Mouse (Mus musculus) kidney, postnatal 0 days (tissue): ENCODE data around the gene Vamp9. TPM values are rescaled to one million over a fixed set of nuclear protein-coding genes. Genes with fewer than 3 reads are reported as not detected.

Experiments
- ATAC-seq: fragments of 200-750 bp; cut with Nextera tagmentation; replicated peaks from 2 replicates; pipeline ENCODE4 v1.8.0; 2017; ENCODE audit warnings: low read depth, moderate number of reproducible peaks, moderate TSS enrichment, moderate library complexity; ENCODE audit not compliant: low FRiP score
- DNase-seq: peaks from one replicate; pipeline ENCODE4 v3.0.0-alpha.2; 2016; ENCODE audit warnings: low spot score
- H3K27ac ChIP-seq: fragments of 300-500 bp; sonication (generic); 2 replicates; pipeline ENCODE4 v1.5.1; 2014; ENCODE audit warnings: mild to moderate bottlenecking
- H3K27me3 ChIP-seq: fragments of 300-500 bp; sonication (generic); 2 replicates; pipeline ENCODE4 v1.6.1; 2014; ENCODE audit warnings: low read length, mixed read lengths; ENCODE audit not compliant: insufficient read depth
- H3K36me3 ChIP-seq: fragments of 300-500 bp; sonication (generic); 2 replicates; pipeline ENCODE4 v1.6.1; 2014; ENCODE audit warnings: low read length, mixed read lengths; ENCODE audit not compliant: insufficient read depth
- H3K4me1 ChIP-seq: fragments of 300-500 bp; sonication (generic); replicated peaks from 2 replicates; pipeline ENCODE4 v1.6.1; 2014; ENCODE audit warnings: antibody characterized with exemption, low read length, mixed read lengths; ENCODE audit not compliant: insufficient read depth
- H3K4me2 ChIP-seq: fragments of 300-500 bp; sonication (generic); 2 replicates; pipeline ENCODE4 v1.6.1; 2014; ENCODE audit warnings: mild to moderate bottlenecking, low read length, moderate library complexity, mixed read lengths
- H3K4me3 ChIP-seq: fragments of 300-500 bp; sonication (generic); replicated peaks from 2 replicates; pipeline ENCODE4 v1.5.1; 2014; ENCODE audit warnings: low read depth, low read length
- H3K9ac ChIP-seq: fragments of 300-500 bp; sonication (generic); 2 replicates; pipeline ENCODE4 v1.6.1; 2014; ENCODE audit warnings: low read depth, low read length
- H3K9me3 ChIP-seq: fragments of 300-500 bp; sonication (generic); replicated peaks from 2 replicates; pipeline ENCODE4 v1.6.1; 2016; ENCODE audit warnings: low read length, inconsistent platforms, mixed read lengths
- CTCF ChIP-seq: IDR thresholded peaks from 2 replicates; pipeline ENCODE4 v1.5.1; 2016; ENCODE audit warnings: antibody characterized with exemption, low read depth, mild to moderate bottlenecking, moderate library complexity
- WGBS: fragments of 180-500 bp; shearing (Covaris S2); extraction: QIAGEN DNeasy Blood & Tissue Kit; methylation state at CpG from one replicate; pipeline ENCODE4 v1.1.7; 2014; 5-methylcytosine and 5-hydroxymethylcytosine counted together
- polyA plus RNA-seq: library from polyadenylated mRNA; unstranded; fragments of >200 nt; fragmentation: Nextera tagmentation; extraction: Ambion mirVana; gene quantifications from 2 replicates; pipeline ENCODE4 v1.2.1, GENCODE M21; 2015

The Vamp9 gene
- polyA plus RNA-seq, 1 experiment from 2014 or later, result 0.25 TPM

GRCm38 (mm10) chr5:100000500-100000899, 94.4 kb downstream of the Vamp9 start:
- TF ChIP-seq CTCF, result no peak
- Histone ChIP-seq H3K36me3 (no peaks in the 10 kb centered on the region), H3K4me2 (no peak overlapping the region), H3K9me3 (no peaks in the 10 kb centered on the region), H3K4me1 (no peaks in the 10 kb centered on the region), H3K9ac (no peak overlapping the region), H3K27me3 (no peaks in the 10 kb centered on the region), H3K4me3 (no peak overlapping the region), H3K27ac (no peak overlapping the region)
- WGBS, result 46% methylated on average over 8 of the region's 8 CpGs
- DNase-seq, result no peak
- no peak for ATAC-seq

Other genes with a start within 250 kb of the Vamp9 start
- gene Rasgef1b, start 177.2 kb upstream of the Vamp9 start, polyA plus RNA-seq, result 6.9 and 7.3 TPM in 2 replicates
- 97.7 and 125 TPM in 2 replicates for gene Hnrnpd, start 72.7 kb downstream of the Vamp9 start, polyA plus RNA-seq
- 2.9 and 4.5 TPM in 2 replicates for gene 4930524J08Rik, start 72.8 kb downstream of the Vamp9 start, polyA plus RNA-seq
- 118 and 121 TPM in 2 replicates for gene Hnrnpdl, start 133.4 kb downstream of the Vamp9 start, polyA plus RNA-seq
- gene Enoph1, start 133.7 kb downstream of the Vamp9 start, polyA plus RNA-seq, result 31.5 and 36.1 TPM in 2 replicates